Mouse (Mus musculus) small intestine, adult 2 months (tissue): ENCODE results near the gene Npas3.

Experiments used
- CTCF ChIP-seq: fragments of 200-500 bp; IDR thresholded peaks from 2 replicates; pipeline ENCODE4 v1.5.1; 2012; ENCODE audit warnings: low read depth, mild to moderate bottlenecking, control low read depth, inconsistent platforms, low read length, moderate library complexity, mixed read lengths; ENCODE audit not compliant: insufficient replicate concordance, insufficient read length; ENCODE audit errors: extremely low read depth
- POLR2A ChIP-seq: fragments of 200-500 bp; IDR thresholded peaks from 2 replicates; pipeline ENCODE4 v1.6.1; 2012; ENCODE audit warnings: low read depth, mild to moderate bottlenecking, control low read depth, inconsistent platforms, low read length, moderate library complexity

DNA sequence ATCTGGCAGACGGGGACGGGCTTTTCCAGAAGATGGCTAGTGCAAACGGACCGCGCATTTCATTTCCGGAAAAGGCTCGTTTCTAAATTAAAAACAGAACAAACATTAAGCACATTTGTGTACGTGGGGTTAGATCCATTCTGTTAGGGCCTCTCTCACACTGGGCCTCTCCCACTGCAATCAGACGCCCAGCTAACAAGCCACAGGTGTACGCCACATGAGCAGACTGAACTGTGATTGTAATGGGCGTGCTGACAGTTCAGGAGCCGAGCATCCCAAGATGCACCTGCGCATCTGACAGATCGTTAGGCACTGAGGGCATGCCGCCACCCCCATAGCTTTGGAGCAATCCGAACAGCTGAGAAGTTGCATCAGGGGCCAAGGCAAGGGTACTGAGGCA is 816.5 kb downstream of the Npas3 start:
- no peak for TF ChIP-seq CTCF
- no peak for TF ChIP-seq POLR2A
